Mouse (Mus musculus): ENCODE data around the gene Capn9. TPM values are rescaled to one million over a fixed set of nuclear protein-coding genes. Genes with fewer than 3 reads are reported as not detected.

Gene Capn9
- polyA plus RNA-seq, 1 experiment from 2014 or later = not detected

GRCm38 (mm10) chr8:124573552-124574340 is 2.2 kb upstream of the Capn9 start:
- WGBS = 65% methylated on average over 15 of the region's 15 CpGs
- H3K4me2 ChIP-seq (ENCODE audit: low read depth, severe bottlenecking) = no peak overlapping the region
- 0 out of 2 replicates have a peak overlapping the region, but pooled peaks have one; percentile 34 for H3K9ac ChIP-seq (ENCODE audit: low read length)
- no peak overlapping the region for H3K4me3 ChIP-seq (ENCODE audit: low read depth, low read length)
- H3K9me3 ChIP-seq (ENCODE audit: control insufficient read depth, low read length) = no peaks in the 10 kb centered on the region
- DNase-seq (ENCODE audit: low spot score) = peak; percentile 95
- H3K4me1 ChIP-seq (ENCODE audit: control insufficient read depth, insufficient read depth, low read length) = no peaks in the 10 kb centered on the region
- ATAC-seq (ENCODE audit: insufficient number of reproducible peaks, low FRiP score, low TSS enrichment, low read depth) = 0 out of 2 replicates have a peak, but pooled peaks have one; percentile 31
- H3K27ac ChIP-seq (replicated peaks; ENCODE audit: low read depth, low read length) = no peak overlapping the region
- no peaks in the 10 kb centered on the region for H3K36me3 ChIP-seq (ENCODE audit: control insufficient read depth, insufficient read depth, low read length)
- no peaks in the 10 kb centered on the region for H3K27me3 ChIP-seq (ENCODE audit: control insufficient read depth, insufficient read depth, low read length)

GRCm38 (mm10) chr8:124576751-124577150 is 840 bp downstream of the Capn9 start:
- Histone ChIP-seq H3K4me2 (ENCODE audit: low read depth, severe bottlenecking) (no peak overlapping the region), H3K27me3 (ENCODE audit: control insufficient read depth, insufficient read depth, low read length) (no peaks in the 10 kb centered on the region), H3K9ac (ENCODE audit: low read length) (no peak overlapping the region), H3K27ac (replicated peaks; ENCODE audit: low read depth, low read length) (no peak overlapping the region), H3K4me3 (ENCODE audit: low read depth, low read length) (no peak overlapping the region), H3K4me1 (ENCODE audit: control insufficient read depth, insufficient read depth, low read length) (no peaks in the 10 kb centered on the region), H3K9me3 (ENCODE audit: control insufficient read depth, low read length) (no peaks in the 10 kb centered on the region), H3K36me3 (ENCODE audit: control insufficient read depth, insufficient read depth, low read length) (no peaks in the 10 kb centered on the region)
- WGBS = 85% methylated on average over 1 of the region's 1 CpGs
- no peak for DNase-seq (ENCODE audit: low spot score)
- ATAC-seq (ENCODE audit: insufficient number of reproducible peaks, low FRiP score, low TSS enrichment, low read depth) = no peak

- H3K27ac ChIP-seq (replicated peaks; ENCODE audit: low read depth, low read length) = no peak overlapping the region
- ATAC-seq (ENCODE audit: insufficient number of reproducible peaks, low FRiP score, low TSS enrichment, low read depth) (no peak), DNase-seq (ENCODE audit: low spot score) (no peak)
- no peak overlapping the region for H3K9ac ChIP-seq (ENCODE audit: low read length)
- H3K4me1 ChIP-seq (ENCODE audit: control insufficient read depth, insufficient read depth, low read length) = no peaks in the 10 kb centered on the region
- H3K36me3 ChIP-seq (ENCODE audit: control insufficient read depth, insufficient read depth, low read length) = no peaks in the 10 kb centered on the region
- no peaks in the 10 kb centered on the region for H3K27me3 ChIP-seq (ENCODE audit: control insufficient read depth, insufficient read depth, low read length)
- no peaks in the 10 kb centered on the region for H3K9me3 ChIP-seq (ENCODE audit: control insufficient read depth, low read length)
- no peak overlapping the region for H3K4me3 ChIP-seq (ENCODE audit: low read depth, low read length)
- 56% methylated on average over 3 of the region's 3 CpGs for WGBS
- no peak overlapping the region for H3K4me2 ChIP-seq (ENCODE audit: low read depth, severe bottlenecking)
These were observed 10.0 kb downstream of the Capn9 start for GRCm38 (mm10) chr8:124585718-124586425.

GRCm38 (mm10) chr8:124586556-124586955 is 10.6 kb downstream of the Capn9 start:
- H3K4me2 ChIP-seq (ENCODE audit: low read depth, severe bottlenecking) = no peak overlapping the region
- no peak overlapping the region for H3K9ac ChIP-seq (ENCODE audit: low read length)
- ATAC-seq (ENCODE audit: insufficient number of reproducible peaks, low FRiP score, low TSS enrichment, low read depth) (no peak), DNase-seq (ENCODE audit: low spot score) (no peak)
- H3K27ac ChIP-seq (replicated peaks; ENCODE audit: low read depth, low read length) = no peak overlapping the region
- H3K36me3 ChIP-seq (ENCODE audit: control insufficient read depth, insufficient read depth, low read length) = no peaks in the 10 kb centered on the region
- no peak overlapping the region for H3K4me3 ChIP-seq (ENCODE audit: low read depth, low read length)
- H3K4me1 ChIP-seq (ENCODE audit: control insufficient read depth, insufficient read depth, low read length) = no peaks in the 10 kb centered on the region
- no peaks in the 10 kb centered on the region for H3K9me3 ChIP-seq (ENCODE audit: control insufficient read depth, low read length)
- WGBS = 79% methylated on average over 2 of the region's 2 CpGs
- H3K27me3 ChIP-seq (ENCODE audit: control insufficient read depth, insufficient read depth, low read length) = no peaks in the 10 kb centered on the region

- Histone ChIP-seq H3K36me3 (ENCODE audit: control insufficient read depth, insufficient read depth, low read length) (no peaks in the 10 kb centered on the region), H3K4me3 (ENCODE audit: low read depth, low read length) (no peak overlapping the region), H3K9me3 (ENCODE audit: control insufficient read depth, low read length) (no peaks in the 10 kb centered on the region), H3K4me2 (ENCODE audit: low read depth, severe bottlenecking) (no peak overlapping the region), H3K27me3 (ENCODE audit: control insufficient read depth, insufficient read depth, low read length) (no peaks in the 10 kb centered on the region), H3K27ac (replicated peaks; ENCODE audit: low read depth, low read length) (no peak overlapping the region), H3K4me1 (ENCODE audit: control insufficient read depth, insufficient read depth, low read length) (no peaks in the 10 kb centered on the region), H3K9ac (ENCODE audit: low read length) (no peak overlapping the region)
- 89% methylated on average over 4 of the region's 4 CpGs for WGBS
- no peak for ATAC-seq (ENCODE audit: insufficient number of reproducible peaks, low FRiP score, low TSS enrichment, low read depth)
- DNase-seq (ENCODE audit: low spot score) = no peak
These were observed 13.5 kb downstream of the Capn9 start for GRCm38 (mm10) chr8:124589393-124589792.

- no peak overlapping the region for H3K9ac ChIP-seq (ENCODE audit: low read length)
- H3K27me3 ChIP-seq (ENCODE audit: control insufficient read depth, insufficient read depth, low read length) = no peaks in the 10 kb centered on the region
- H3K9me3 ChIP-seq (ENCODE audit: control insufficient read depth, low read length) = no peaks in the 10 kb centered on the region
- 66% methylated on average over 5 of the region's 5 CpGs for WGBS
- H3K4me3 ChIP-seq (ENCODE audit: low read depth, low read length) = no peak overlapping the region
- no peak for DNase-seq (ENCODE audit: low spot score)
- H3K4me1 ChIP-seq (ENCODE audit: control insufficient read depth, insufficient read depth, low read length) = no peaks in the 10 kb centered on the region
- H3K4me2 ChIP-seq (ENCODE audit: low read depth, severe bottlenecking) = no peak overlapping the region
- ATAC-seq (ENCODE audit: insufficient number of reproducible peaks, low FRiP score, low TSS enrichment, low read depth) = no peak
- no peaks in the 10 kb centered on the region for H3K36me3 ChIP-seq (ENCODE audit: control insufficient read depth, insufficient read depth, low read length)
- no peak overlapping the region for H3K27ac ChIP-seq (replicated peaks; ENCODE audit: low read depth, low read length)
These were observed 28.2 kb downstream of the Capn9 start for GRCm38 (mm10) chr8:124604066-124604465.

- no peak overlapping the region for H3K27ac ChIP-seq (replicated peaks; ENCODE audit: low read depth, low read length)
- no peaks in the 10 kb centered on the region for H3K27me3 ChIP-seq (ENCODE audit: control insufficient read depth, insufficient read depth, low read length)
- no peak overlapping the region for H3K4me3 ChIP-seq (ENCODE audit: low read depth, low read length)
- WGBS = 76% methylated on average over 13 of the region's 13 CpGs
- no peaks in the 10 kb centered on the region for H3K4me1 ChIP-seq (ENCODE audit: control insufficient read depth, insufficient read depth, low read length)
- ATAC-seq (ENCODE audit: insufficient number of reproducible peaks, low FRiP score, low TSS enrichment, low read depth) (no peak), DNase-seq (ENCODE audit: low spot score) (no peak)
- no peaks in the 10 kb centered on the region for H3K36me3 ChIP-seq (ENCODE audit: control insufficient read depth, insufficient read depth, low read length)
- no peak overlapping the region for H3K4me2 ChIP-seq (ENCODE audit: low read depth, severe bottlenecking)
- no peak overlapping the region for H3K9ac ChIP-seq (ENCODE audit: low read length)
- H3K9me3 ChIP-seq (ENCODE audit: control insufficient read depth, low read length) = no peaks in the 10 kb centered on the region
These were observed 32.5 kb downstream of the Capn9 start for GRCm38 (mm10) chr8:124608239-124608971.

GRCm38 (mm10) chr8:124608972-124609353 is 33.1 kb downstream of the Capn9 start:
- Histone ChIP-seq H3K36me3 (ENCODE audit: control insufficient read depth, insufficient read depth, low read length) (no peaks in the 10 kb centered on the region), H3K4me1 (ENCODE audit: control insufficient read depth, insufficient read depth, low read length) (no peaks in the 10 kb centered on the region), H3K4me2 (ENCODE audit: low read depth, severe bottlenecking) (no peak overlapping the region), H3K9me3 (ENCODE audit: control insufficient read depth, low read length) (no peaks in the 10 kb centered on the region), H3K27me3 (ENCODE audit: control insufficient read depth, insufficient read depth, low read length) (no peaks in the 10 kb centered on the region), H3K9ac (ENCODE audit: low read length) (no peak overlapping the region), H3K4me3 (ENCODE audit: low read depth, low read length) (no peak overlapping the region), H3K27ac (replicated peaks; ENCODE audit: low read depth, low read length) (no peak overlapping the region)
- WGBS = 82% methylated on average over 9 of the region's 9 CpGs
- DNase-seq (ENCODE audit: low spot score) (no peak), ATAC-seq (ENCODE audit: insufficient number of reproducible peaks, low FRiP score, low TSS enrichment, low read depth) (no peak)

All from limb, embryonic 11.5 days (tissue).